Mouse (Mus musculus) heart, postnatal 0 days (tissue): ENCODE measurements at regions not wholly inside any gene's neighbourhood (a gene's known extent, or its start where the extent isn't known, plus 50 kb on each side); places are given as distances from the start of the nearest gene placed in this dataset.

Experiments
- CTCF ChIP-seq: IDR thresholded peaks from 2 replicates; pipeline ENCODE4 v1.5.1; 2016; ENCODE audit warnings: antibody characterized with exemption, control low read depth, low read depth
- EP300 ChIP-seq: IDR thresholded peaks from 2 replicates; pipeline ENCODE4 v1.6.1; 2016; ENCODE audit warnings: antibody characterized with exemption, low read depth

GRCm38 (mm10) chr9:113171767-113172405 lies 536.2 kb downstream of the Pdcd6ip start:
- TF ChIP-seq CTCF (no peak), EP300 (no peak)
